Mouse (Mus musculus) 416B (cell line): ENCODE results near the gene Itgb8.

ENCODE experiments used
- DNase-seq: peaks from one replicate; pipeline ENCODE4 v3.0.0; 2011; ENCODE audit warnings: low read depth

The Itgb8 gene

GRCm38 (mm10) chr12:119209384-119210072 is 29.1 kb downstream of the Itgb8 start:
- no peak for DNase-seq

- no peak for DNase-seq
Observed at GRCm38 (mm10) chr12:119207464-119207801, 31.2 kb downstream of the Itgb8 start.

GRCm38 (mm10) chr12:119206711-119207463 is 31.7 kb downstream of the Itgb8 start:
- no peak for DNase-seq

- DNase-seq, result no peak
Observed at GRCm38 (mm10) chr12:119204411-119204810, 34.2 kb downstream of the Itgb8 start.

- DNase-seq, result no peak
Observed at GRCm38 (mm10) chr12:119202766-119203165, 35.8 kb downstream of the Itgb8 start.

GRCm38 (mm10) chr12:119195145-119195544 is 43.5 kb downstream of the Itgb8 start:
- DNase-seq, result no peak

- no peak for DNase-seq
Observed at GRCm38 (mm10) chr12:119189814-119190213, 48.8 kb downstream of the Itgb8 start.

GRCm38 (mm10) chr12:119185441-119185840 is 53.2 kb downstream of the Itgb8 start:
- DNase-seq, result no peak

GRCm38 (mm10) chr12:119182215-119182924 is 56.2 kb downstream of the Itgb8 start:
- no peak for DNase-seq

GRCm38 (mm10) chr12:119176017-119176416 is 62.6 kb downstream of the Itgb8 start:
- no peak for DNase-seq

GRCm38 (mm10) chr12:119169828-119170539 is 68.6 kb downstream of the Itgb8 start:
- peak; percentile 27 for DNase-seq

GRCm38 (mm10) chr12:119169143-119169542 is 69.5 kb downstream of the Itgb8 start:
- no peak for DNase-seq

GRCm38 (mm10) chr12:119165115-119165514 is 73.5 kb downstream of the Itgb8 start:
- DNase-seq, result no peak

GRCm38 (mm10) chr12:119164672-119165071 is 73.9 kb downstream of the Itgb8 start:
- DNase-seq, result no peak

- no peak for DNase-seq
Observed at GRCm38 (mm10) chr12:119164176-119164575, 74.4 kb downstream of the Itgb8 start.

GRCm38 (mm10) chr12:119160786-119161185 is 77.8 kb downstream of the Itgb8 start:
- no peak for DNase-seq

GRCm38 (mm10) chr12:119159254-119159933 is 79.2 kb downstream of the Itgb8 start:
- no peak for DNase-seq

GRCm38 (mm10) chr12:119157686-119158085 is 80.9 kb downstream of the Itgb8 start:
- DNase-seq, result peak; percentile 13

- DNase-seq, result peak; percentile 42
Observed at GRCm38 (mm10) chr12:119157068-119157467, 81.5 kb downstream of the Itgb8 start.

GRCm38 (mm10) chr12:119155566-119155965 is 83.0 kb downstream of the Itgb8 start:
- no peak for DNase-seq

- no peak for DNase-seq
Observed at GRCm38 (mm10) chr12:119150956-119151355, 87.6 kb downstream of the Itgb8 start.

- DNase-seq, result no peak
Observed at GRCm38 (mm10) chr12:119147753-119148152, 90.8 kb downstream of the Itgb8 start.
